Mouse (Mus musculus) cerebellum, adult 18-20 months (tissue): ENCODE results near the gene Hist2h2ab.
A peak's percentile ranks its signal among the peaks of the same experiment; 100 is the strongest.
"Not testable (repeated sequence)": the region's sequence is repeated elsewhere in the genome, so short reads cannot be mapped to it uniquely, and the experiment has no call there.

Source experiments
- DNase-seq, 2 experiments: peaks; one replicate each; pipeline ENCODE4 v3.0.0; 2021

Gene Hist2h2ab

DNA sequence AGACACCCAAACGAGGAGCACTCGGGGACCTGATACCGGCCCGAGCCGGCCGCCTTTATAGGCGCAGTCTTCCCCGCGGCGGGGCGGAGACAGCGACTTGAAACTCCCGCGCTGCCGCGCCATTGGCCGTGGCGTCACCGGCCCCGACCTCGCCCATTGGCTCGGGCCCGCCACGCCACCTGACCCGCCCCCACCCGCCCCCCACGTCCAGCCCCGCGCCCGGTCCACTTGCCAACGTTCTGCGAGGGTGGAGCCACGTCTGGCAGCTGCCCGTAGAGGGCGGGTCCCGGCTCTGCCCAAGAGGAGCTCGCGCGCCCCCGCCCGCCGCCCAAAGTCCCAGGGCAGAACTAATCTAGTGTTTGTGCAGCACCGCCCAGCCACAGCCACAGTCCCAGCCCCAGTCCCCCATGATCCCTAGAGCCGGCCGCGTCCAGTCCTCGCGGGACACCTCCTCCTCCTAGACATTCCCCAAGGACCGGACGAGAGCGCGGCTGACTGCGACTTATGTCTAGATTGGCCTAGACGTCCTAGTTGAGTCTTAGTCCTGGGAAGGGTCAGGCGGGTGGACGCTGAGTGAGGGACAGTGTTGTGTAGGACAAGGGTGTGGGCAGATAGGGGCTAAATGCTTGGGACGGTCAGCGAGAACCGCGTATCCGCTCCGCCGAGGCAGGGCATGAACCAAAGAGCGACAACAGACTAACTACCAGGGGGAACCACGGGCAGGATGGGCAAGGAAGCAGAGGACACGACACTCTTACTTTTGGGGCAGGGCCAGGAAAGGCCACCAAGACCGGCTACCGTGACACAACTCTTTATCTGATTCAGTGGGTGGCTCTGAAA is 19.5 kb downstream of the Hist2h2ab start, which contains the start of gene Hist2h3c2:
Hist2h3c2 (minus strand) TSS at position 174 of the 840 bp plus-strand sequence.
- peak in 1 of 2 experiments; percentile 41 for DNase-seq

- peak; percentile 89 to 97 for DNase-seq
Measured at GRCm38 (mm10) chr3:96239949-96240798, 20.5 kb downstream of the Hist2h2ab start, which contains the start of gene Hist2h2aa2. Gene Hist2h2aa2, minus strand, starts transcription at chr3:96240276.

GRCm38 (mm10) chr3:96240799-96241197 is 21.1 kb downstream of the Hist2h2ab start:
- DNase-seq: no peak

GRCm38 (mm10) chr3:96243921-96244572 is 24.4 kb downstream of the Hist2h2ab start:
- no peak for DNase-seq

DNA sequence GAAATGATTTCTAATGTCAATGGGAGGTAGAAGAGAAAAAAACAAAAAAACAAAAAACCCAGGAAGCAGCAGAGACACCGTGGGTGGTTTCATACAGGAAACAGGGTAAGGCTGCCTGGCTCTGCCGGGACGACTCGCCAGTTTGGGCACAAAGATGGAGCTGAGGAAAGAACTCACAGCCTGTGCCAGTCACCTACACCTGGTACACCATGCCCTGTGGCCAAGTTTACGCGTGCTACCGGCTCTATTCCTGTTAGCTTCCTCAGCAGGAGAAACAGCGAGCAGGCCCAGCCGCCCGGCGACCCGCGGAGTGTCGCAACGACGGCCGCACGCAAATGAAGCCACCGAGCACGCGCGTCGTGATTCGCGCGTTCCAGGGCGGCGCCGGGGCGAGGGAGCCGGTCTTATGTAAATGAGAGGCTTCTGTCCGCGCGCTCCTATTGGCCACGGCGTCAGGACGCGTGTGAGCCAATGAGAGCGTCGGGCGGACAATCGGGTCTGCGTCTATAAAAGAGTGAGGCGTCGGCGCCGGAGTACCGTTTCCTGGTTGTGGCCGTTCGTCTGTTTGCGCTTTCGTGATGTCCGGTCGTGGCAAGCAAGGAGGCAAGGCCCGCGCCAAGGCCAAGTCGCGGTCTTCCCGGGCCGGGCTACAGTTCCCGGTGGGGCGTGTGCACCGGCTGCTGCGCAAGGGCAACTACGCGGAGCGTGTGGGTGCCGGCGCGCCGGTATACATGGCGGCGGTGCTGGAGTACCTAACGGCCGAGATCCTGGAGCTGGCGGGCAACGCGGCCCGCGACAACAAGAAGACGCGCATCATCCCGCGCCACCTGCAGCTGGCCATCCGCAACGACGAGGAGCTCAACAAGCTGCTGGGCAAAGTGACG is 25.6 kb downstream of the Hist2h2ab start, which contains the start of gene Hist2h2aa1:
Hist2h2aa1 (plus strand) TSS at position 495 of the 884 bp plus-strand sequence.
- peak; percentile 82 to 89 for DNase-seq

DNA sequence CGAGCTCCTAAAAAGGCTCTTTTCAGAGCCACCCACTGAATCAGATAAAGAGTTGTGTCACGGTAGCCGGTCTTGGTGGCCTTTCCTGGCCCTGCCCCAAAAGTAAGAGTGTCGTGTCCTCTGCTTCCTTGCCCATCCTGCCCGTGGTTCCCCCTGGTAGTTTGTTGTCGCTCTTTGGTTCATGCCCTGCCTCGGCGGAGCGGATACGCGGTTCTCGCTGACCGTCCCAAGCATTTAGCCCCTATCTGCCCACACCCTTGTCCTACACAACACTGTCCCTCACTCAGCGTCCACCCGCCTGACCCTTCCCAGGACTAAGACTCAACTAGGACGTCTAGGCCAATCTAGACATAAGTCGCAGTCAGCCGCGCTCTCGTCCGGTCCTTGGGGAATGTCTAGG is 26.4 kb downstream of the Hist2h2ab start:
- not testable (repeated sequence) for DNase-seq

DNA sequence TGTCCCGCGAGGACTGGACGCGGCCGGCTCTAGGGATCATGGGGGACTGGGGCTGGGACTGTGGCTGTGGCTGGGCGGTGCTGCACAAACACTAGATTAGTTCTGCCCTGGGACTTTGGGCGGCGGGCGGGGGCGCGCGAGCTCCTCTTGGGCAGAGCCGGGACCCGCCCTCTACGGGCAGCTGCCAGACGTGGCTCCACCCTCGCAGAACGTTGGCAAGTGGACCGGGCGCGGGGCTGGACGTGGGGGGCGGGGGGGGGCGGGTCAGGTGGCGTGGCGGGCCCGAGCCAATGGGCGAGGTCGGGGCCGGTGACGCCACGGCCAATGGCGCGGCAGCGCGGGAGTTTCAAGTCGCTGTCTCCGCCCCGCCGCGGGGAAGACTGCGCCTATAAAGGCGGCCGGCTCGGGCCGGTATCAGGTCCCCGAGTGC is 26.8 kb downstream of the Hist2h2ab start, which contains the start of gene Hist2h3c1:
Hist2h3c1 (plus strand) TSS at position 259 of the 430 bp plus-strand sequence.
- not testable (repeated sequence) for DNase-seq

GRCm38 (mm10) chr3:96247356-96248140 is 27.9 kb downstream of the Hist2h2ab start:
- DNase-seq: no peak

DNA sequence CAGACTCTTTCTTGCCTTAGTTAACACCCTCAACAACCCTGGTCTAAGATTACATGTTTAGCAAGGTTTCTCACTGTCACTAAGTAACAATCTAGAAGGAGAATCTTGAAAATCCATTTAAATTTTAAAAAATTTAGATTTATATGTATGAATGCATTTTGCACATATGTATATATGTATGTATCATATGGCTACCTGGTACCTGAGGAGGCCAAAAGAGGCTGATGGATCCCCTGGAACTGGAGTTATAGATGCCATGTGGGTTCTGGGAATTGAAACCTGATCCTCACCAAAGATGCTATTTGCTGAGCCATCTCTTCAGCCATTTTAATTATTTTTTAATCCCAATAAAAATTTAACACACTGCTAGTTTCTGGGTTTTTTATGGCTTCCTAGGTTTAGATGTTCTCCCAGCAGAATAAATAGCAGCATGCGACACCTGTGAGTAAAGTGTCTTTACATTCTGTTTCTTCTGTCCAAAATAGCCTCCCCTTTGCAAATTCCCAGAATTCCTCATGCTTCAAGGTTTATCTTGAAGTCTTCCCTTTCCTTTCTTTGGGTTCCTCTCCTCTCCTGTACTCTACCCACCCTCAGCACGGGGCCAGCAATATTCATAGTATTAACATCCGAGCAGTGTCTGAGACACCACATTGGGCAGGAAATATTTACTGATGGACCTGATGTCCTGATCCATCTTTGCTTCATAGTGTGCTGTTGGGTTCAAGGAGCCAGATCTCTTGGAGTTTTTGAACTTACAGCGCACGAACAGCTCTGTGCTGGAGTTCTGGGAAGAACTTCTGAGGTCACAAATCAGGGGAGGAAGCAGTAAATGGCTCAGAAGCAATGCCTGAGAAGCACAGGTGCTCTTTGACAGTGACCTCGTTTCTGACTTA is 28.7 kb downstream of the Hist2h2ab start:
- no peak for DNase-seq

- no peak for DNase-seq
Measured at GRCm38 (mm10) chr3:96249034-96249345, 29.3 kb downstream of the Hist2h2ab start.

GRCm38 (mm10) chr3:96250890-96251289 is 31.2 kb downstream of the Hist2h2ab start:
- DNase-seq: no peak

- DNase-seq: no peak
Measured at GRCm38 (mm10) chr3:96251787-96252186, 32.1 kb downstream of the Hist2h2ab start.

- DNase-seq: no peak
Measured at GRCm38 (mm10) chr3:96254683-96255355, 35.2 kb downstream of the Hist2h2ab start.

- no peak for DNase-seq
Measured at GRCm38 (mm10) chr3:96255926-96256593, 36.4 kb downstream of the Hist2h2ab start.

DNA sequence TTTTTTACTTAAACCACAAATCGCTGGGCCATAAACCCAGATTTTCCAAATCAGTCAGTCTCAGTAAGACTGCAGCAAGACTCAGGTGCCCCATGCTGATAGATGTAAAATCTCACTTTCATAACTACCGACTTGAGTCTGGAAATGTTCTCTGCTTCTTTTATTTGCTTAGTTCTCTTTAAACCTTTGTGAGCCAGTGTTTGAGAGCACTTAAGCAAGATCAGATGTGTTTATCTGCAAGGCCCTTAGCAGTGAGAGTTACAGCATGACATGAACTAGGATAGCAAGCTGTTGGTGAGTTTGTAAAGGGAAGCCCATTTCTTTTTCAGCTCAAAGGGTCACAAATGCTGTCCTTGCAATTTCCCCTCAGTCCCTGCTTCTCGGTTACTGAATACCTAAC is 37.5 kb downstream of the Hist2h2ab start:
- no peak for DNase-seq

- no peak for DNase-seq
Measured at GRCm38 (mm10) chr3:96260220-96260619, 40.6 kb downstream of the Hist2h2ab start.

DNA sequence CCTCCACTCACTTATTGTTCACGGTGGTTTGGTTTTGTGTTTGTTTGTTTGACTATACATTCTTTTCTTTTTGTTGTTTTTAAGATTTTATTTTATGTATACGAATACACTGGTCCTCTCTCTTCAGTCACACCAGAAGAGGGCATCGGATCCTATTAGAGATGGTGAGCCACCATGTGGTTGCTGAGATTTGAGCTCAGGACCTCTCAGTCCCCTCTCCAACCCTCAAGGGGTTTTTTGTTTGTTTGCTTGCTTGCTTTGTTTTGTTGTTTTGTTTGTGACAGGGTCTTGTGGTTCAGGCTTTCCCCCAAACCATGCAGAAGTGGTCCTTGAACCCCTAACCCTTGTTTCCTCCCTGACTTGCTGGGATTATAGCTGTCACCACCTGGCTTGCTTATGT is 42.0 kb downstream of the Hist2h2ab start:
- DNase-seq: no peak

DNA sequence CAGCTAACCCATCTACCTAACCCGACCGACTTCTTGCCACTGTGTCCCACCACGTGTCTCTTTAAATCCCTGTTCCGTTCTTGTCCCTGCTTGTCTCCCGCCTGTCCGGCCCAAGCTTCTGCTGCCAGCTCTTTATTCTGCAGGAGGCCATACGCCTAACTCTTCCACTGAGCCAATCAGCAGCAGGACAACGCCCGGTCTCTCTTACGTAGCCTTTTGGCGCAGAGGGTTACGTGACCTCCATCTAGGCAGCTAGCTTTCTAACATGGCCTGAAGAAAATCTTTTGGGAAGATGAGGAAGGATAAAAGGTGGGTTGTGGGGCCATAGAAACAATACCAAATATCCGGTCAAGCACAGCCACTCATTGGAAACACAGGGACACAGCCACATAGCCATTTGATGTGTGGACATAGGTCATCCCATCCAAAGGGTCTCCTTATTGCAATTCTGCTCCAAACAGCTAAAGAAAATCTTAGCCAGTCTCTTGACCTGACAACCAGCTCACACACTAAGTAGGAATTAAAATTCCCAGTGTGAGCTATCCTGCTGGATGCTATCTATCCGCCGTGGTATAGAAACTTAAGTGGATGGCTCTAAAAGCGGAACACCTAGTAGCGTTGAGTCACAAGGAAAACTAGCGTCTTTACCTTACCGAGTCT is 42.7 kb downstream of the Hist2h2ab start:
- DNase-seq: peak; percentile 85 to 94
